Mouse (Mus musculus) bone marrow macrophage, adult 2 months (primary cell): ENCODE data around the gene Pax8. TPM values are rescaled to one million over a fixed set of nuclear protein-coding genes. Genes with fewer than 3 reads are reported as not detected.

Experiments
- H3K27ac ChIP-seq: 2 replicates; pipeline ENCODE4 v1.5.1; 2012; ENCODE audit warnings: low read depth, low read length; ENCODE audit not compliant: insufficient read depth
- H3K4me1 ChIP-seq: 2 replicates; pipeline ENCODE4 v1.6.1; 2012; ENCODE audit warnings: low read length; ENCODE audit not compliant: control insufficient read depth, insufficient read depth
- H3K4me3 ChIP-seq: 2 replicates; pipeline ENCODE4 v1.5.1; 2012; ENCODE audit warnings: mild to moderate bottlenecking, low read length, moderate library complexity; ENCODE audit not compliant: insufficient read depth
- CTCF ChIP-seq: IDR thresholded peaks from 2 replicates; pipeline ENCODE4 v1.5.1; 2012; ENCODE audit warnings: low read depth, mild to moderate bottlenecking, low read length, moderate library complexity
- POLR2A ChIP-seq: IDR thresholded peaks from 2 replicates; pipeline ENCODE4 v1.6.1; 2012; ENCODE audit warnings: mild to moderate bottlenecking, low read depth, low read length, borderline replicate concordance
- polyA plus RNA-seq: library from polyadenylated mRNA; stranded (reverse); fragments of >200 nt; gene quantifications from 2 replicates; pipeline ENCODE4 v1.2.4, GENCODE M21; 2012; ENCODE audit not compliant: missing spikeins, insufficient read depth, insufficient read length

The Pax8 gene
- polyA plus RNA-seq, 1 experiment, result not detected

DNA sequence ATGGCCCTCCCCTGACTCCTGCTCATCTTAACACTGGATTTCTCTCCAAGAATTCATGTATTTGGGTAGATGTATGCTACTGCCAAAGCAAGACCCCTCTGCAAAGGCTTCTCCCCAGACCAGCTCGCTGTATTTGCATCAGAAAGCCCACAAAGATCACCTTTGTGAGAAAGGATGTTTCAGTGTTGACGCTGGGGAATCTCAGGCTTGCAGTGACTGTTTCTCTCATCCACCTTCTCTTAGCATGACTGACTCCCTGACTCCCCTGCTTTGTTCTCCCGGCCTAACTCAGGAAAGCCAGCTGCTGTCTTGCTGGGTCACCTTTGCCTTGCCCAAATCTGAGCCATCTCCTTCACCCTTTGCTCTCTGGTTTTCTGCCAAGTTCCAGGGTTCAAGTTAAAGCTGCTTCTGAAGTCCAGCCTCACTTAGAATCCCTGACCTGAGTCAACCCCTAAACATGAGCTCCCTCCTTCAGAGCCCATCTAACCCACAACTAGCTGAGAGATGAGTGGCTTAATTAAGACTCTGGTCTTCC, 32.1 kb downstream of the Pax8 start:
- Histone ChIP-seq H3K27ac (no peak overlapping the region), H3K4me3 (no peak overlapping the region), H3K4me1 (no peaks in the 10 kb centered on the region)
- no peak for TF ChIP-seq CTCF
- no peak for TF ChIP-seq POLR2A

DNA sequence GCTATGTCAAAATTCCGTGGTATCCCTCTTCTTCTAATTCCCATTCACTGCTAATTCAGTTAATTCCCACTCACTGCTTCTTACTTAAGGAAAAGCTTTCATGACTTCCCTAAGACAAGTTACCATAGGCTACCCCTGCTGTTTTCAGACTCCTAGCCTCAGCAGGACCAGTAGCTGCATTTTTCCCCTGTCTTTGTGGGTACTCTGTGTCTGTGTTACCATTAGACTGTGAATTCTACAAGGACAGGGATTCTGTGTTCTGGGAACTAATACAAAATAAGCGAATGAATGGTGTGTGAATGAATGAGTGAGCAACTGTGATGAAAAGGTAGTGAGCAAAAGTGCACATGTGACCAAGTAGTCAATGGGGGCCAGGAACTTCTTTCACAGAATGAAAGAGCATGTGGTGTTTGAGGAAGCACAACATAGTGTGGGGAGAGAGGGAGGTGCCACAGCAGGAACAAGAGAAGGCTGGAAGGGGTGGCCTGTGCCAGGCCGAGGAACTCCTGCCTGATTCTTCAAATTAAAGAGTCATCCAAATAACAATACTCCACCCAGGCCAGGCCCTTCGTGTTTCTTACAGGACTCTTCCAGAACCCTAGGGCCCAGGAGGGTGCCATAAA, 33.0 kb downstream of the Pax8 start:
- H3K27ac ChIP-seq, result no peak overlapping the region
- no peak overlapping the region for H3K4me3 ChIP-seq
- no peak for TF ChIP-seq POLR2A
- TF ChIP-seq CTCF, result no peak
- H3K4me1 ChIP-seq, result no peaks in the 10 kb centered on the region

DNA sequence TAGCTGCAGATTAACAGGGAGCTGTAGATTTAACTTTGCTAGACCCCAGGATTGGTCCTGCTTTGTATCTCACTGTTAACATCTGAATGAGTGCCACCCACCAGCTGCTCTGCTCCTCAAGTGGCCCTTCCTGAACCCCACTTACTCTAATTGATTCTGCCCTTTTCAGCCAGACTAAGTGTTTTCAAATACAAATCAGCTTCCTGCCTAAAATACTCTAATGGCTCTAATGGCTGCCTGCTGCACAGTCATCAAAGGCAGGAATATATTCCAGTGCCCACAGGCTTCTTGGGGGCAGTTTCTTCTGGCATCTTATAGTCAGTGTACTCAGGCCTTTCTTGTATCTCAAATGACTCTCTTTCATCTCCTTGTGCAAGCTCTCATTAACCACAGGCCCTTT, 33.5 kb downstream of the Pax8 start:
- no peak overlapping the region for H3K4me3 ChIP-seq
- no peak for TF ChIP-seq POLR2A
- TF ChIP-seq CTCF, result no peak
- no peaks in the 10 kb centered on the region for H3K4me1 ChIP-seq
- no peak overlapping the region for H3K27ac ChIP-seq

DNA sequence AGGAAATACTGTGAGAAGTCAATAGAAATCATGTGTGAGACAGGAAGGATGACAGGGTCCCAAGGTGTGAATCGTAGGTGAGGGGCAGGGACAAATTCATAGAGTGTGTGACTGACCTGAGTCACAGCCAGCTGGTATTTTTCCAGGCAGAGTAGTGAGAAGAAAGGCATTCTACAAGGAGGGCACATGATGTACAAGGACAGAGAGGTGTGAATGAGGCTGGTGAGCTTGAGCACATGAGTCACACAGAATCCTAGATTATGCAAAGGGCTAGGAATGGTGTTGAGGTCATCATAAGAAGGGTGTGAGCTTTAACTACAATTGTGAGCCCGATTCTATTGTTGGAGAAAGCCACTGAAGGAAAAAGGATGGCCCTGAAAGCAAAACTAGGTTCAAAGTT, 35.3 kb downstream of the Pax8 start:
- Histone ChIP-seq H3K4me1 (no peaks in the 10 kb centered on the region), H3K4me3 (no peak overlapping the region), H3K27ac (no peak overlapping the region)
- TF ChIP-seq POLR2A, result no peak
- TF ChIP-seq CTCF, result no peak

DNA sequence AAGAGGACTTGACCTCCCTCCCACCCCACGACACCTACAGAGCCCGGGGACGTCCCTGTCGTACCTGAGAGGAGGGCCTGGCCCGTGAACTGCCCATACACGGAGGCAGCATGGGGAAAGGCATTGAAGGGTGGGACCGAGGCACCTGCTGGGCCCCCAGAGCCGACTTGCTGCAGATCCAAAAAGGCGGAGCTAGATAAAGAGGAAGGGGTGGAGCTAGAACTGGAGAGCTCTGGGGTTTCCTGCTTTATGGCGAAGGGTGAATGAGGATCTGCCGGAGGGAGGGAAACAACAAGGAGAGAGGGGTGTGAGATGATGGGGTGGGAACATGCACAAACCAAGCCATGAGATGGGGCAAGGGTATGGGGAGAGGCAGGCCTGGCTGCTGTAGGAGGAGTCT, 39.7 kb downstream of the Pax8 start:
- TF ChIP-seq POLR2A, result no peak
- TF ChIP-seq CTCF, result no peak
- Histone ChIP-seq H3K4me1 (no peaks in the 10 kb centered on the region), H3K27ac (no peak overlapping the region), H3K4me3 (no peak overlapping the region)

DNA sequence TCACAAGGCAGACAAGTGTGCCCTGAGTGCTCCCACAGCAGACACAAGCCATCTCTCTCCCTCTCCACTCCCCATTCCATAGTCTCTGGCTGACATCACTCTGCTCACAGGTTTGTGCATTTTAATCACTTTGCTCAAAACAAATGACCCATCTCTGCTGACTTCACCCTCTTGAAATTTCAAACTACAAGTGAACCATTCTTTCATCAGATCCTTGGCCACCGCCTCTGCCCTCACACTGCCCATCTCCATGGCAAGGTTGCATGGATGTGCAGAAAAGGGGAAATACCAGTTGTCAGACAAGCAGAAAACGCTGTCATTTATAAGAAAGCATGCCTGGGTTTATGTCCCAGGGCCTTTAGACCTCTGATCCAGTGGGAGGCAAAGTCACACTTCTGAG, 40.7 kb downstream of the Pax8 start:
- Histone ChIP-seq H3K27ac (no peak overlapping the region), H3K4me1 (no peaks in the 10 kb centered on the region), H3K4me3 (no peak overlapping the region)
- TF ChIP-seq CTCF (no peak), POLR2A (no peak)

DNA sequence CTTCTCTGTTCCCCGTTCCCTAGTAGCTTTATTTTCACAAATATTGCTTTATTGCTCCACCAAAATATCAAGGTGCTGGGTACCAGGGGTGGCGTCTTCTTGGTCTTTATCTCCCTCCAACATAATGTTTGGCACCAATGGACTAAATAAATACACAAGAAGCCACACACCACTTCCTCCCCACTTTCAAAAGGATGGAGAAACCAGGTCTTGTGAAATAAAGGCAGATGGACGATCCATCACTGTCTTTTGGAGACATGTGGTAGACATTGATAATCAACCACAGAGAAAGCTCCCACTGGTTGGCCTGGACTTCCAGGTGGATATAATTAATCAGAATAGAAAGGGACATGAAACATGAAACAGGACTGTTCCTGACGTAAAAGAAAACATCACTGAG, 45.6 kb downstream of the Pax8 start:
- TF ChIP-seq CTCF (no peak), POLR2A (no peak)

DNA sequence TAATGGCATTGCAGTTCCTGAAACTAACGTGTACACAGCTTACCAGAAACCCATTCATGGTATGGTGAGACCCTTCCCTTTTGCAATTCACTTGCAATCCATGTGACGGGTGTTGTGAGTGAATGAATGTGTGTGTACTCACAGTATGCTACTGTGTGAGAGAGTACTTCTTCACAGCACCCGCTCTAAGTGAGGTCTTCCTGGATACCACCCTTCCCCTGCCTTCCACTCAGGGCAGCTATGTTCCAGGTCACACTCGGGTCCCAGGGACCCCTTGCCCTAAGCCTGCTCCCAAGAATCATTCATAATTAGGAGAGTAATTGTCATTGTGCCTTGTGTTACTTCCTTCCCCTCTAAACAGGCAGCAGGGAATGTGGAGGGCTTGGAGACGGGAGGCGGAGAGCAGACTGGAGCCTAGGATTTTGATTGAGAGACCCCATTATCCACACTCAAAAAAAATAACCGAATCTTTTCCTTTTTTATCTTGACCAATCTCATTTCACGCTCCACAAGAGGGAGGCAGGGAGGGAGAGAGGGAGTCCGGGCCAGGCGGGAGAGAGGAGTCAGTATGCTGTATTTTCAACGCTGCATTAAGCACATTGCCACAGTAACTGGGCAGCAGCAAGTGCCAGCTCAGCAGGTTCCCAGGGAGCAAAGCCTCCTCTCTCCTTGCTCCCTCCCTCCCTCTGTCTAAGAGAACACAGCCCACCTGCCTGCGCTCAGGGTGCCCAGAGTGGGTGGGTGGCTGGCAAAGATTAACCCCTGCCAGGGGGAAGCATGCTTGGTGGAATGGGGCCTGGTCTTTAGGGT, 47.3 kb downstream of the Pax8 start:
- TF ChIP-seq CTCF (no peak), POLR2A (no peak)
- Histone ChIP-seq H3K27ac (no peak overlapping the region), H3K4me1 (no peaks in the 10 kb centered on the region), H3K4me3 (no peak overlapping the region)

More for the DNA sequence above, 45.6 kb downstream of the Pax8 start:
- Histone ChIP-seq H3K27ac (no peak overlapping the region), H3K4me3 (no peak overlapping the region), H3K4me1 (no peaks in the 10 kb centered on the region)

DNA sequence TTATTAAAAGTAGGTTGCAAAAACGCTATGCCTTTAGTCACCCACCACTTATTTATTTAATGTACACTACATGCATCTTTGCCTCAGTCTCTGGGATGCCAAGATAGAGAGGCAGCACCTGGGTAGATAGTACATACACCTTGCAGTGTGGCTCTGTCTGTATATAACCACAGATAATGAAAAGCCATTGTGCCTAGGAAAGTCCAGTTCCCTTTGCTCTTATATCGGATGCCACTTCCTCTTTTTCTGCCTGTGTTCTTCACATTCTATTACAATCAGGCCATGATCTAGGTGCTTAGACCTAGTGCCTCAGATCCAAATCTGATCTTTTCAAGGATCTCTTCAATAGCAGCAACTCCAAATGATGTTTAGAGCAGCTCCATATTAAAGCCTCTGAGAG, 49.8 kb downstream of the Pax8 start:
- no peak overlapping the region for H3K27ac ChIP-seq
- H3K4me1 ChIP-seq, result no peaks in the 10 kb centered on the region
- TF ChIP-seq CTCF (no peak), POLR2A (no peak)
- no peak overlapping the region for H3K4me3 ChIP-seq

DNA sequence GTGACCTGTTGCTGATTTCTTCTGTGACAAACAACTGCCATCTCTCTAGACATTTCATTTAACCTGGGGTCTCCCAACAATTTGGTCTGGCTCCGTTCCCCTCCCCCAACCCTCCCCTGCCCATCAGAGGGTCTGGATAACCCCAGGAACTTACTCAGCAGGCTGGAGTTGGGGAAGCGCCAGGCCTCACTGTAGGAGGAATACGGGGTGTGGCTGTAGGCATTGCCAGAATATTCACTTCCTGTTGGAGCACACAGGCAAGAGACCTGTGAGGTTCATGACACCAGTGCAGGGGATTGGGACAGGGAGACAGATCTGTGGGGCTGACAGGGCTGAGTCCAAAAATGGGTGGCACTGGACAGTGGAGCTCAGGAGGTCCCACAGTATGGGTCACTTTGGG, 52.6 kb downstream of the Pax8 start:
- TF ChIP-seq POLR2A (no peak), CTCF (no peak)
- no peak overlapping the region for H3K4me3 ChIP-seq
- no peaks in the 10 kb centered on the region for H3K4me1 ChIP-seq

More for the DNA sequence above, 52.6 kb downstream of the Pax8 start:
- H3K27ac ChIP-seq, result no peak overlapping the region
